Mouse (Mus musculus): ENCODE data around the gene 2310050C09Rik.

2310050C09Rik gene

GRCm38 (mm10) chr3:92870116-92870515, at the start of gene 2310050C09Rik:
2310050C09Rik (minus strand) TSS chr3:92870216.
- DNase-seq (ENCODE audit: low spot score) = no peak

- DNase-seq (ENCODE audit: low spot score) = no peak
These were observed 37.6 kb upstream of the 2310050C09Rik start for GRCm38 (mm10) chr3:92907571-92907970.

GRCm38 (mm10) chr3:92905182-92905581, 35.2 kb upstream of the 2310050C09Rik start:
- no peak for DNase-seq (ENCODE audit: low spot score)

GRCm38 (mm10) chr3:92903640-92904039, 33.6 kb upstream of the 2310050C09Rik start:
- no peak for DNase-seq (ENCODE audit: low spot score)

GRCm38 (mm10) chr3:92902992-92903391, 33.0 kb upstream of the 2310050C09Rik start:
- peak; percentile 5 for DNase-seq (ENCODE audit: low spot score)

- no peak for DNase-seq (ENCODE audit: low spot score)
These were observed 24.5 kb upstream of the 2310050C09Rik start for GRCm38 (mm10) chr3:92894489-92894888.

GRCm38 (mm10) chr3:92894063-92894462, 24.0 kb upstream of the 2310050C09Rik start:
- DNase-seq (ENCODE audit: low spot score) = no peak

- no peak for DNase-seq (ENCODE audit: low spot score)
These were observed 4.2 kb upstream of the 2310050C09Rik start for GRCm38 (mm10) chr3:92874180-92874579.

GRCm38 (mm10) chr3:92851186-92851585, 18.8 kb downstream of the 2310050C09Rik start, which contains the start of gene Lce1l:
Lce1l (minus strand) TSS chr3:92851286.
- DNase-seq (ENCODE audit: low spot score) = no peak

GRCm38 (mm10) chr3:92827108-92827507, 42.9 kb downstream of the 2310050C09Rik start, which contains the start of gene Kprp:
Kprp (minus strand) TSS chr3:92827247.
- no peak for DNase-seq (ENCODE audit: low spot score)

GRCm38 (mm10) chr3:92825808-92826207, 44.2 kb downstream of the 2310050C09Rik start:
- DNase-seq (ENCODE audit: low spot score) = no peak

Measured in layer of hippocampus, adult 9-10 months (tissue).